Mouse (Mus musculus): ENCODE data around the gene Nppb.

Nppb gene

DNA sequence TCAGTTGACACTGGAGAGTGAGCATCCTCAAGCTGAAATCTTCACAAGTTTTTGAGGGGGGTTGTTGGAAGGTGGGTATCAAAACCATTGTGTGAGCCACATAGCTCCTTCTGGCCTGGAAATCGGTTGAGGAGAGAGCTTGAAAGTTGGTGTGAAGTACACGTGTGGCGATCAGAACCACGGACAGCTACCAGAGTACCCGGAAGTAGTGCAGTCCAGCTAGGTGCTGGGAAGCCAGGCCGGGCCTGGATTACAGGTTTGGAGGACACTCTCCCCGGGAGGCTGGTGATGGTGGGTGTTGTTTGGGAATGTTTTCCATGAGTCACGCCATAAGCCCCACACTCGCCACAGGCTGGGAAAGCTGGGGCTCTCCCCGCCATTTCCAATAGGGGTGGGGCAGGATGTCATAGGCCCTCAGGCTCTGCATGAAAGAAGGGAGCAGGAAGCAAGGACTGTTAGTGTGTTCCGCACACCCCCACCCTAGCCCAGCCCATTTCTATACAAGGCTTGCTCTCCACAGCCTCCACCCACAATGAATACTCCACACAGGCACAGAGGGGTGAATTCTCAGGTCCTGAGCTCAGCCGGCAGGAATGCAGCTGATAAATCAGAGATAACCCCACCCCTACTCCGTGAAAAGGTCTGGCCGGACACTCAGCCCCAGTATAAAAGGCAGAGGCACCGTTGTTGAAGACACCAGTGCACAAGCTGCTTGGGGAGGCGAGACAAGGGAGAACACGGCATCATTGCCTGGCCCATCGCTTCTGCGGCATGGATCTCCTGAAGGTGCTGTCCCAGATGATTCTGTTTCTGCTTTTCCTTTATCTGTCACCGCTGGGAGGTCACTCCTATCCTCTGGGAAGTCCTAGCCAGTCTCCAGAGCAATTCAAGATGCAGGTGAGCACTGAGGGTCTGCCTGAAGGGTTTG is at the start of gene Nppb:
Gene Nppb (plus strand): TSS at position 584 of the 928 bp plus-strand sequence.
- peak; percentile 56 for DNase-seq (ENCODE audit: low spot score)

DNA sequence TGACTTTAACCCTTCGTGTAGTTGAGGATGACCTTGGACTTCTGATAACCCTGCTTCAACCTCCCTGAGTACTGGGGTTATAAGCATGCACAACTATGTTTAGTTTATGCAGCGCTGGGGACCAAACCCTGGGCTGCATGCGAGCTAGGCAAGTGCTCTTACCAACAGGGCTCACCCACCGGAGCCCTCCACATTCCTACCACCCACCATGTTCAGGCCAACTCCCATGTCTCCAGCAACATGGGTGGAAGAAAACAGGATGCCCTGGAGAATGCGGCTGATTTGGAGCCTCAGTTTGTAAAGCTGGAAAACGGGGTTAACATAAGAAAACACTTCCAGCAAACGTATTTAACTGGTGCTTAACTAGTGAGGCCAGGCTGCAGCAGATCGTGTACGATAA is 49.7 kb upstream of the Nppb start:
- DNase-seq (ENCODE audit: low spot score), result no peak

DNA sequence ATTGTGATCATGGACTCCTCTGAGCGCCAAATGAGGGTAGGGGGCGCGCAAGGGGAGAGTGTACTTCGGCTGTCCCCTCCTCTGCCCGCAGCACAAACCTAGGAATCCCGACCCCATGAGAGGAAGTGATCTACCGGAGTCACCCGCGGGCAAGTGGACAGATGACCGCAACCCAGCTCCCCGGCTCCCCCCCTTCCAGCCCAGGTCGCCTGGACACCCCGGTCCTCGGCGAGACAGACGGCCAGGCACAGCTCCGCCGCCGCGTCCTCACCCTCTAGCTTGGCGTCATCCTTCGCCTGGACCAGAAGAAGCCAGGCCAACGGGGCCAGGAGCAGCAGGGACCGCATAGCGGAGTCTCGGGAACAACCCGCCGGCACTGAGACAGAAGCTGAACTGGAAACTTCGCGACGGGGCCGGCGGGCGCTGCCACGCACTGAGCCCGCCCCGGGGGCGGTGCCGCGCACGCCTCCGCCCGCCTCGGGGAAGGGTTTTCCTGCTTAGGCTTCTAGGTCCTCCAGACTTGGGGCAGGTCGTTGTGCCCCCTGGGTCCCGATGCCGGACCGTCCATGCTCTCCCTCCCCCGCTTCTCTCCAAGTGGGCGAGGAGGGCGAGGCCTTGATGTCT is 49.1 kb upstream of the Nppb start, which contains the start of gene Plod1:
Gene Plod1 (minus strand): TSS at position 437 of the 624 bp plus-strand sequence.
- peak; percentile 78 for DNase-seq (ENCODE audit: low spot score)

DNA sequence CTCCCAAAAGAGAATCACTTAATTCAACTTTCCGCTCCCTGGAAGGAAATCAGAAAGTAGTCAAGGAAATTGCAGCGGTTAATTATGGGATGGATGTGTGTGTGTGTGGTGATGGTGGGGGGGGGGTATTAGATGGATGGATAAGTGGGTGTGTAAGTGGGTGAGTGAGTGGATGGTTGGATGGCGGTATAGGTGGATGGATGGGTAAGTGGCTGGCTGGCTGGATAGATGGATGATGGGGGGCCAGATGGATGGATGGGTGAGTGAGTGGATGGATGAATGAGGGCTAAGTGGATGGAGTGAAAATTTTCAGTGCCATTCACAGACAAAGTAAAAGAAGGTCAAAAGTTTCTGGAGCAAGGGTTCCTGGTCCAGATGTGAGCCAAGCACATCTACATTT is 48.6 kb upstream of the Nppb start:
- DNase-seq (ENCODE audit: low spot score), result no peak

DNA sequence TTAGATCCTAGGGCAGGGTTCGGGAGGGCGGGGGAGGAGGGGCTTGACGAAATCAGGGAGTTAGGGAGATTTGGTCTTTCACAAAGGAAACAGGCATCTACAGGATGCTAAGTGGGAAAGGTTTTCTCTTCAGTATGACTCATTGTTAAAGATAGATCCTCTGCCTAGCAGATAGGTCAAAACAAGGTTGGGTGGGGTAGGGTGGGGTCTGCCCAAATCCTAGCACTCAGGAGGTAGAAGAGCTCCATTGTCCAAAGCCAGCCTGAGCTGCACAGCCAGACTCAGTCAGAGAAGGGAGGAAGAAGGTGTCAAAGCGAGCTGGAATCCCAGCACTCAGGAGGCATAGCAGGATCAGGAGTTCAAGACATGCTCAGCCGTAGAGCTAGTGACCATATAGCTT is 48.1 kb upstream of the Nppb start:
- DNase-seq (ENCODE audit: low spot score), result no peak

DNA sequence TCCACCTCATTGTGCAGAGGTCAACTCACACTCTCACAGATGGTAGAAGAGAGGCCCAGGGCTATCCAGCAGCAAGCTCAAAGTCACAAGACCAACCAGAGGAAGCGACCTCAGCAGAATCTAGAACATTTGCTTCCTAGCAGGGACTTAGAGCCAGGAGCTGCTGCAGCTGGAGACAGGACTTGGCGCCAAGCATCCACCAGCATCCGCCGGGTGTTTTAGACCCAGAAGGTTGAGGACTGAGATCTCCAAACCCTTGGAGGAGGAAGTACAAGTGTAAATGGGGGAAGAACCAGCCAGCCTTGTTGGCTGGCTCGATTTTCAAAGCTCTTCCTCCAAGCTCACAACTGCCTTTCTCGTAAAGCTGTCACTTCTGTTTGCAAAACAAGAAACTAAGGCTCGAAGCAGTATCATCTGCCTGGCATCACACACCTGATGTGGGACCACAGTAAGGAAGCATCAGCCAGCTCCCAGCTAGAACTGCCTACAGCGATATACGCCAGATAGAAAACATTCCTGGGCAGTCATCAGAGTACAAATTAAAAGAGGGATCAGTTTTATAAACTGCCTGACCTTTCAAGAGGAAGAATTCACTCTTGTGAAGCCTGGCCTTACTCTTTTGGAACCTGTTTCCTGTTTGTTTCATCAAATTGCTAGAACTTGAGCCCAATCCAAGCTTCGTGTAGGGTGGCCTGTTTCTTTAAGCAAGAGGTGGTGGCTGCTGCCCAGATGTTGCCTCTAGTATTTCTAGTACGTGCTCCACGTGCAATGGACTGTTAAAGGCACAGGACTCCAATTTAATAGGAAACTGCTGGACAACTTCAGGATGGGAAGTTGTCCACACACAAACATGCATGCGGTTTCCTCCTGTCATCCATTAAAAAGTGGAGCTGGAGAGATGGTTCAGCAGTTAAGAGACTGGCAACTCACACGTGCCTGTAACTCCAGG is 47.2 kb upstream of the Nppb start:
- DNase-seq (ENCODE audit: low spot score), result no peak

DNA sequence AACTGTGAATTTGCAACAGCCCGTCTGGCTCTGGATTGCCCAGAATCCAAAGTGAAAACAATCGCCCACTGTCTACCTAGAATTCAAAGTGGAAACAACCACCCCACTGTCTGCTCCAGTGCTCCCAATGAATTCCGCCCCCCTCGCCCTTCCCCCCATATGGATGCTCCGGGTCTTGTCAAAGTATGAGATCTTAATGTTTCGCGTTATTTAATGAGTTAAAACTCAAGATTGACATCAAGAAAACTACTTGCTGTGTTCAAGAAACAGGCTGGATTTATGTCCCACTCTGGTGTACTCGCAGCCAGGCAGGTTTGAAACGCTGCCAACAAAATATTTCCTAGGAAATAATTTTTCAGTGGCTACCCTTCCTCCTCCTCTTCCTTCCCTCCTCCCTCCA is 45.5 kb upstream of the Nppb start:
- DNase-seq (ENCODE audit: low spot score), result no peak

DNA sequence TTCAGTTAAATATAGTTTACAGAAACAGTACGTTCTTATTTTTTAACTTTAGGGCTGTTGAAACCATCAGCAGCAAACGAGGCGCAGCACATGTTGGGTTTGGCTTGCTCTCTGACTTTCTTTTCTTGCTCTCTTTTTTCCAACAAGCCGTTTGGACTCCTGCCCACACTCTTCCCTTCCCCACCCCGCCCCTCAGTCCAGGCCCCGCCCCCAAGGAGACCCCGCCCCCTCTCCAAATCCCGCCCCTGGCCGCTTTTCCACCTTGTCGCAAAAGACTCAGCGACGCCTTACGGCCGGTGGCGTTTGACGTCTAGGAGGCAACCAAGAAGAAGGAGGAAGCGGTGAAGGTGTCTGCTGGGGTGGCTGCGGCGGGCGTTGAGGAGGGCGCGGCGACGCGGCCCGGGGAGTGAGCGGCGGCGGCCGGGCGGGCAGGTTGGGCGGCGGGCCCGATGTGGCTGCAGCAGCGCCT is 45.0 kb upstream of the Nppb start, which contains the start of gene 2510039O18Rik:
Gene 2510039O18Rik (plus strand): TSS at position 320 of the 469 bp plus-strand sequence.
- DNase-seq (ENCODE audit: low spot score), result peak; percentile 87

DNA sequence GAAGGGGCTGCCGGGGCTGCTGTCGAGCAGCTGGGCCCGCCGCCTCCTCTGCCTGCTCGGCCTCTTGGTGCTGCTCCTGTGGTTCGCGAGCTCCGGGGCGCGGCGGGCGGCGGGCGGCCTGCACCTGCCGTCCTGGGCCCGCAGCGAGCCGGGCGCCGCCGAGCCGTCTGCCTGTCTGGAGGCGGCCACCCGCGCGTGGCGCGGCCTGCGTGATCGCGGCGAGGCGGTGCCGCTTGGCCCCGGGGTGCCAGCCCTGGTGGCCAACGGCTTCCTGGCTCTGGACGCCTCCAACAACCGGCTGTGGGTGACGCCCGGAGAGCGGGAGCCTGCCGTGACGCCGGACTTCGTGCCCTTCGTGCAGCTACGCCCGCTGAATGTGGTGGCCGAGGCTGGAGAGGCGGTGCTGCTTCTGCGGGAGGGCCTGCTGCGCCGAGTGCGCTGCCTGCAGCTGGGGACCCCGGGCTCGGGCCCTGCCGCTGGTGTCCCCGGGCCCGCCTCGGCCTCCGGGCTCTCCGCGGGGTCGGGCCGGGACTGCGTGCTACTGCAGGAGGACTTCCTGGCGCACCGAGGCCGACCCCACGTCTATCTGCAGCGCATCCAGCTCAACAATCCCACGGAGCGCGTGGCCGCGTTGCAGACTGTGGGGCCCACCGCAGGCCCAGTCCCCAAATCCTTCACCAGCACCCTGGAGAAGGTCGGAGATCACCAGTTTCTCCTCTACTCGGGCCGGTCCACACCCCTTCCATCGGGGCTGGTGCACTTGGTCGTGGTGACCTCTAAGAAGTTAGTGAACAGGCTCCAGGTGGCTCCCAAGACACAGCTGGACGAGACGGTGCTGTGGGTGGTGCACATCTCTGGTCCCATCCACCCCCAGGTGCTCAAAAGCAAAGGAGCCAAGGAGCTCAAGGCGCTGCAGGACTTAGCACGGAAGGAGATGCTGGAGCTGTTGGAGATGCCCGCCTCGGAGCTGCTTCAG is 44.3 kb upstream of the Nppb start:
- no peak for DNase-seq (ENCODE audit: low spot score)

DNA sequence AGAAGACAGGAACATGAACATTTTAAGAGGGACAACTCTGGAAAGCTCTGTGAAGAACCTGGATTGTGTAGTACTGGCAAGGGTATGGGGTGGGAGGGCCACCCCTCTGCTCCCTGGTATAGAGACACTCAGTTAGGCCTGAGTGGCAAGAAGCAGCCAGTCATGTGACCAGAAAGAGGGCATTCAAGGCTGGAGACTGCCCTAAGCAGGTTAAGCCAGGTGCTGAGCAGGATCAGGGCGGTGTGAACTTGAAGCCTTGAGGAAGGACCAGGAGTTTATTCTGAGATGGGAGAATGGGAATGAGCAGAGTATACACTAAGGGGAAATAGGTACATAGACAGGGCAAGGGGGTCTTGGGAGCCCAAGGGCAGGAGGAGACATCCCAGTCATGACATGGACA is 42.6 kb upstream of the Nppb start:
- no peak for DNase-seq (ENCODE audit: low spot score)

DNA sequence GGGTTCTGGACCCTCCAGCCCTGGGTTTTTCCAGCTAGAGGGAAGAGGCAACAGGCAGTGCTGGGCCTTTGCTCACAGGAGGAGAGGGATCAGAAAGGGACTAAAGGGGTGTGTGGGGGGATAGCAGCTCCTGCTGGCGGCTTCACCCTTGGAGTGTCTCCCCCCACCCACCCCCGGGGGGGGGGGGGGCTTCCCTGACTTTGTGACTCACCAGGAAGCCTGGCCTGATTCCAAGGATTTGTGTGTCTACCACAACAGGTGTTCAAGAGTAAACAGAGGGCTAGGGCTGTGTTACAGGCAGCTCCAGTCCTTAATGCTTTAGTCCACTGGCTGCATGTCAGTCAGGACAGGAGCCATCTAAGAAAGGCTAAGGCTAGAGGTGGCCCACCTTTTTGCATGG is 38.1 kb upstream of the Nppb start:
- no peak for DNase-seq (ENCODE audit: low spot score)

DNA sequence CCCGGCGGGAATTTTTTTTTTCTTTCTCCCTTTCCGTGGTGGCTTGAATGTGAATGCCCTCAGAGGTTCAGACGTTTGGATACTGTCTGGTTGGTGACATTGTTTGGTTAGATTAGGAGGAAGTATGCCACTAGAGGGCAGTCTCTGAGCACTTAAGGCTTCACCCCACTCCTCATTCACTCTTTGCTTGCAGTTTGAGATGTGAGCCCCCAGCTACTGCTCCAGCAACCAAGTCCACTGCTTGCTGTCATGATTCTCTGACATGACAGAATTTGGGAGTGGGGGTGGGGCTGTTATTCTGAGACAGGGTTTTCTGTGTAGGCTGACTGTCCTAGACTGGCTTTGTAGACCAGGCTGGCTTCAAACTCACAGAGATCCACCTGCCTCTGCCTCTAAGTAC is 32.0 kb upstream of the Nppb start:
- DNase-seq (ENCODE audit: low spot score), result peak; percentile 85

DNA sequence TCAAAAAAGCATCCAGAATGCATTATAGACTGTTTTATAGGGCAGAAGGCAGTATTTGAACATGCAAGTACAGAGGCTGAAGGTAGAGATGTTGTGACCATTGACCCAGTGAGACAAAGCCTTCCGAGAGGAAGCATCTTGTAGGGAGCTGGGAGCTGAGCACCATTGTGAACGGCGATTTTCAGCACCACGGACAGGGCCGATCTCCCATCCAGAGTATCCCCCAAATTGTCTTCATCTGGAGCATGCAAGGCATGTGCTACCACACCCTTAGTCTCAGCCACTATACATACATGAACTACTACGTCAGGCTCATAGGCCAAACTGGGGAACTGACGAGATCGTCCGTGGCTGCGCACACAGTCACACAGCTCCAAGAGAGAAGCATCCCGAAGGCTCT is 28.4 kb upstream of the Nppb start:
- peak; percentile 56 for DNase-seq (ENCODE audit: low spot score)

DNA sequence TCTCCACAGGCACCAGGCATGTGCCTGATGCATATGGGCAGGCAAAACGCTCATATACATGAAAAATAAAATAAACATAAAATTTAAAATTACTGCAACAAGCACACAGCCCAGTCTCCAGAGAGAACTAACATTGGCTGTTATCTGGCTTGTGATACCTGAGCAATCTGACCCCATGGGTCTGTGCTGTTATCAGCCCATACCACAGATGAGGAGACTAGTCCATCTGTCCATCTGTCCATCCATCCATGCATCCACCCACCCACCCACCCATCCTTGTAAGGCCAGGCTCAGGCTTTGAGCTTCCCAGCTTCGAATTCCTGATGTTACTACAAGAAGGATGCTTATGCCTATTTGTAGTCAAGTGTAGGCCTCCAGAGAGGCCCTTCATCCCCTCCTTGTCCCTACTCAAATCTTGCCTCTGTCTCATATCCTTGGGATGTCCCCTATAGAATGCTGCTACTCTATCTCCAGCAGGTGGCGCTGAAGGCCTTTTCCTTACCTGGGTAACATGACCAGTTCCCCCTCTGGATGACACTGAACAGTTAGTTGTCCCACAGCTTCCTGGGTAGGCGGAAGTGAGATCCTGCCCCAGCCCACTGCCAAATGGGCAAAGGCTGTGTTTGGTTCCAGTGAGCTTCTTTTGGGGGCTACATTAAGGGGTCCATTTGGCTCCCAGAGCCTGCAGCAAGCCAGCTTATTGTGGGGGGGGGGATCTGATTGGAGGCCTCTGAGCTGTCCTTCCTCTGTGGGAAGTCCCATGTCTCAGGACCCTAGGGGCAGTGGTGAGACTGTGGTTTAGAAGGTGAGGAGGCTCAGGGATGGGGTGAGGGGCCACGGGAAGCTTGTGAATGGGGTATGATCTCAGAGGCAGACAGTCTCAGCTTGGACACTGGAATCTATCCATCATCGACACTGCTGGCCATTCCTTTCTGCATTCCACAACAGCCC is 25.4 kb upstream of the Nppb start:
- DNase-seq (ENCODE audit: low spot score), result peak; percentile 91

DNA sequence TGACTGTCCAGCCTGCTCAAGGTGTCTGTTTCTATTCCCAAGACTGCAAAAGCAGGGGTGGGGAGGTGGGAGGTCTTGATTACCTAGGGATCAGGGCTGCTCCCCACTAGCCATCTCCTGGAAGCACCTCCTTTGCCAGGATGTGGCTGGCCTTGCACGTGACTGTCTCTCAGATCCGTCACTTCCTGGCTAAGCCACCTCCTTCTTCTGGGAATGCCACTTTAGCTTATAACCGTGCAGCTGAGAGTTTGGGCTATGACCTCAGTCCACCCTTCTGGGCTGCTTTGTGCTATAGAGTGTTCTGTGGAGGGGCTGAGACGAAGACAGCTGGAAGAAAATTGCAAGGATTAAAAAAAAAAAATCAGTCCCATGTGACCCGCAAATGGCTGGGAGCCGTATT is 22.8 kb upstream of the Nppb start:
- DNase-seq (ENCODE audit: low spot score), result no peak

DNA sequence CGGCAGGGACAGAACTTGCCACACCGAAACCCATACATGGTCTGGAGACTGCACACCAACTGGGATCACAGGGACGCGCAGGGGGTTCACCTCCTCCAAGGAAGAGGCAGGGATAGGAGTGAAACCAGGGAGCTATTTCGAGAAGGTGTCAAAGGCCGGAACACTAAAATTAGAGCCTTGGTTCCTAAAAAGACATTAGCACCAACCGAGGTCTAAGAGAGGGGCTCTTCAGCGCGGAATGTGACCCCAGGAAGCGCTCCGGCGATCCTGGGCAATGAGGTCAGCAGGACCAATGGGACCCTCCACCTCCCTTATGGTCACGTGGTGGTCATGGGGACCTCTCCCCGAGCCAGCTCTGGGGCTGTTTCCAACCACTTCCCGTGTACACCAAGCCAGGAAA is 22.0 kb upstream of the Nppb start:
- DNase-seq (ENCODE audit: low spot score), result no peak

DNA sequence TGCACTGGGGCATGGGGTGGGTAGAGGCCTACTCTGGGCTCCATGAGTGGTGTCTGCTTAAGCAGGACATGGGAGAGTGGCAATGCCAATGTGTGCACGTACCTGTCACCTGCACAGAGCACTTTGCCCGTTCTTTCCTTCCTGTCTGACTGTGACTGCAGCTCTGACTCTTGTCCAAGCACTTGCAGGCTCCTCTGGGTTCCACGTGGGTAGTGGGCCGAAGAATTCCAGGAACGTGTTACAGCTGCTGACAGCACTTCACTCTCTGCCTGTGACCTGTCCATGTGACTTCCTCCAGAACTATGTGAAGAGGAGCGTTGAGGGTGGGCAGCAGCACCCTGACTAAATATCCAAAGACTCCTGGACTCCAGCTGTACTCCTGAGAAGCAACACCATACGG is 19.9 kb upstream of the Nppb start:
- no peak for DNase-seq (ENCODE audit: low spot score)

DNA sequence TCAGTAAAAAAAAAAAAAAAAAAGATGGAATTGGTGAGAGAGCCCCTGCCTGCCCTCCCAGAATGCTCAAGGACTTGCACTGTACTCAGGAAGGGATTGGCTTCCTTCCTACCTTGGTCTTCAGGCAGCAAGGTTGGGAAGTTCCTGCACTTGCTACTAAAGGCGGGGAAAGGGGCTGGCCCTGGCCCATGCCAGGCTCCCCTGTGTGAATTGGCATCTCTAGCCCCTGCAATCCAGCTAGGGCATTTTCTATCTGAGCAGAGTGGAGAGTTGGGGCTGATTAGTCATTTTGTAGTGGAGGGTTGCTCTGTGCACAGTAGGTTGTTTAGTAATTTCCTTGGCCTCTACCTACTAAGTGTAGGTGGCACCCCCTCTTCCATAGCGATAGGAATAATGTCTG is 16.8 kb upstream of the Nppb start:
- DNase-seq (ENCODE audit: low spot score), result no peak

DNA sequence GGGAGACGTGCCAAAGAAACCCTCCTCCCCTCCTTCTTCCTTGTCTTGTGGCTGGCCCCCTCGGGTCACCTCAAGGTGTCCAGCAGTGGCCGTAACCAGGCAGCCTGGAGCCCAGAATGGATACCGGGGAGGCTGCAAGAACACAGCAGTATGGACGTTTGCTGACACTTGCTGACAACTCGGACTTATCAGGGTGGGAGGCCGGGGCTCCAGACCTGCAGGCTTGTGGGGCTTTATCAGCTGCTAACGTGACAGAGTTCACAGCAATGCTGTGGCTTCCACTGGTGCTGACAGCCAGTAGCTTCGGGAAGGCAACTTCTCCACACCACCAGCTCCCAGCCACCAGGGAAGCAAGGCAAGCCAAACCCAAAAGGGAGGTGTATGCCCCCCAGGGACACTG is 16.3 kb upstream of the Nppb start:
- DNase-seq (ENCODE audit: low spot score), result no peak

DNA sequence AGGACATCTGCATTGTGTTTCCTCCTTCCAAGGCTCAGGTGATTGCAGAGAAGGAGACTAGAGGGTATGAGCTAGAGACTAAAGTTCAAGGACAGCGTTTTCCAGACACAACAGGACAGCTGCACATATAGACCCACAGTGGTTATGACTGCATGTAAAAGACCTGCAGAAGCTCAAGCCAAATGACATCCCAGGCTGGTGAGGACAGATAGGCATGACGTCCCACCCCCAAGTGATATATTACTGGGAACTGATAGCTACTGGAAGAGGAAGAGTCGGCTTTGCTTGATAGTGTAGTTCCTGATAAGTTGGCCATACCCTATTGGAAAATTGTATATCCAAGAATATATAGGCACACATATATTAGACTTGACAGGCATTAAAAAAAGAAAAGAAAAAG is 9.4 kb upstream of the Nppb start:
- no peak for DNase-seq (ENCODE audit: low spot score)
